Mouse (Mus musculus) NIH3T3 (cell line): ENCODE results near the gene Ctla2b.
"Not testable (repeated sequence)": the region's sequence is repeated elsewhere in the genome, so short reads cannot be mapped to it uniquely, and the experiment has no call there.

ENCODE experiments used
- DNase-seq: peaks from one replicate; pipeline ENCODE4 v3.0.0-alpha.2; 2012; ENCODE audit warnings: low read depth

Ctla2b gene

GRCm38 (mm10) chr13:60897328-60897727 is at the start of gene Ctla2b:
TSS of gene Ctla2b (minus strand) at chr13:60897447.
- peak; percentile 64 for DNase-seq

- not testable (repeated sequence) for DNase-seq
These were observed 44.6 kb upstream of the Ctla2b start, which contains the start of gene Tpbpa for GRCm38 (mm10) chr13:60941884-60942283. TSS of gene Tpbpa (minus strand) at chr13:60941984.

- DNase-seq: peak; percentile 54
These were observed 39.3 kb upstream of the Ctla2b start, which contains the start of the genes Gm49391 and Ctla2a for GRCm38 (mm10) chr13:60936500-60936901. TSS of gene Gm49391 (minus strand) at chr13:60936571. TSS of gene Ctla2a (minus strand) at chr13:60936625.

GRCm38 (mm10) chr13:60935490-60935889 is 38.2 kb upstream of the Ctla2b start, which contains the start of gene Gm49393:
TSS of gene Gm49393 (minus strand) at chr13:60935590.
- not testable (repeated sequence) for DNase-seq

GRCm38 (mm10) chr13:60904780-60905179 is 7.5 kb upstream of the Ctla2b start, which contains the start of gene Tpbpb:
TSS of gene Tpbpb (minus strand) at chr13:60904880.
- DNase-seq: not testable (repeated sequence)

- not testable (repeated sequence) for DNase-seq
These were observed 453 bp downstream of the Ctla2b start, which contains the start of gene Gm49392 for GRCm38 (mm10) chr13:60896794-60897193. TSS of gene Gm49392 (minus strand) at chr13:60896894.

GRCm38 (mm10) chr13:60895406-60896160 is 1.7 kb downstream of the Ctla2b start:
- DNase-seq: no peak

- no peak for DNase-seq
These were observed 4.9 kb downstream of the Ctla2b start for GRCm38 (mm10) chr13:60892301-60892700.

GRCm38 (mm10) chr13:60864281-60864680 is 33.0 kb downstream of the Ctla2b start, which contains the start of gene 4930486L24Rik:
TSS of gene 4930486L24Rik (minus strand) at chr13:60864475.
- no peak for DNase-seq

- DNase-seq: no peak
These were observed 48.8 kb downstream of the Ctla2b start for GRCm38 (mm10) chr13:60848241-60849120.
